Mouse (Mus musculus) forebrain, embryonic 11.5 days (tissue): Measurements from ENCODE around the gene Antxr2. TPM values are rescaled to one million over a fixed set of nuclear protein-coding genes. Genes with fewer than 3 reads are reported as not detected.

ENCODE experiments used
- ATAC-seq: fragments of 200-750 bp; cut with Nextera tagmentation; replicated peaks from 2 replicates; pipeline ENCODE4 v1.8.0; 2017; ENCODE audit warnings: moderate TSS enrichment; ENCODE audit not compliant: low FRiP score
- DNase-seq: peaks from one replicate; pipeline ENCODE4 v3.0.0-alpha.2; 2017; ENCODE audit warnings: low spot score
- H3K27ac ChIP-seq: fragments of 300-500 bp; sonication (generic); 2 replicates; pipeline ENCODE4 v1.5.1; 2014; ENCODE audit warnings: low read depth, low read length
- H3K27me3 ChIP-seq: fragments of 300-500 bp; sonication (generic); 2 replicates; pipeline ENCODE4 v1.6.1; 2014; ENCODE audit warnings: mild to moderate bottlenecking, low read length, mixed read lengths; ENCODE audit not compliant: control insufficient read depth, insufficient read depth
- H3K36me3 ChIP-seq: fragments of 300-500 bp; sonication (generic); 2 replicates; pipeline ENCODE4 v1.6.1; 2014; ENCODE audit warnings: mild to moderate bottlenecking, low read length, moderate library complexity, mixed read lengths; ENCODE audit not compliant: control insufficient read depth, insufficient read depth
- H3K4me1 ChIP-seq: fragments of 300-500 bp; sonication (generic); replicated peaks from 2 replicates; pipeline ENCODE4 v1.6.1; 2014; ENCODE audit warnings: low read length, mixed read lengths; ENCODE audit not compliant: control insufficient read depth, insufficient read depth
- H3K4me2 ChIP-seq: fragments of 300-500 bp; sonication (generic); 2 replicates; pipeline ENCODE4 v1.6.1; 2014; ENCODE audit warnings: low read depth, mild to moderate bottlenecking, low read length, moderate library complexity, mixed read lengths; ENCODE audit not compliant: severe bottlenecking
- H3K4me3 ChIP-seq: fragments of 300-500 bp; sonication (generic); 2 replicates; pipeline ENCODE4 v1.5.1; 2014; ENCODE audit warnings: low read depth, low read length
- H3K9ac ChIP-seq: fragments of 300-500 bp; sonication (generic); 2 replicates; pipeline ENCODE4 v1.6.1; 2014; ENCODE audit warnings: low read length
- H3K9me3 ChIP-seq: fragments of 300-500 bp; sonication (generic); 2 replicates; pipeline ENCODE4 v1.6.1; 2016; ENCODE audit warnings: low read length, mixed read lengths; ENCODE audit not compliant: control insufficient read depth
- WGBS: fragments of 180-500 bp; shearing (Covaris S2); extraction: QIAGEN DNeasy Blood & Tissue Kit; methylation state at CpG from one replicate; pipeline ENCODE4 v1.1.7; 2014; 5-methylcytosine and 5-hydroxymethylcytosine counted together
- polyA plus RNA-seq: library from polyadenylated mRNA; unstranded; fragments of >200 nt; fragmentation: Nextera tagmentation; extraction: Ambion mirVana; gene quantifications from 2 replicates; pipeline ENCODE4 v1.2.1, GENCODE M21; 2014

Gene Antxr2
- polyA plus RNA-seq, result 10.5 and 11.9 TPM in 2 replicates

GRCm38 (mm10) chr5:98030902-98031641 is at the start of gene Antxr2:
TSS of gene Antxr2 (minus strand) at chr5:98031043.
- Histone ChIP-seq H3K4me2 (peak within 1 kb of the TSS; percentile 78), H3K4me1 (no peaks in the 10 kb centered on the region; the same call in 1 of the 2 replicates), H3K9ac (peak within 1 kb of the TSS; percentile 90), H3K36me3 (no peaks in the 10 kb centered on the region), H3K9me3 (no peaks in the 10 kb centered on the region), H3K27me3 (no peaks in the 10 kb centered on the region), H3K27ac (peak within 1 kb of the TSS; percentile 76), H3K4me3 (peak within 1 kb of the TSS; percentile 79)
- 4% methylated on average over 58 of the region's 58 CpGs for WGBS
- peak; percentile 77 for ATAC-seq
- DNase-seq, result peak; percentile 81

GRCm38 (mm10) chr5:98076612-98077011 is 45.8 kb upstream of the Antxr2 start:
- H3K9me3 ChIP-seq, result no peaks in the 10 kb centered on the region
- no peak overlapping the region for H3K9ac ChIP-seq
- no peak overlapping the region for H3K4me2 ChIP-seq
- no peaks in the 10 kb centered on the region for H3K36me3 ChIP-seq
- no peak overlapping the region for H3K4me3 ChIP-seq
- no peaks in the 10 kb centered on the region for H3K27me3 ChIP-seq
- no peaks in the 10 kb centered on the region for H3K4me1 ChIP-seq
- 83% methylated on average over 3 of the region's 3 CpGs for WGBS
- no peak overlapping the region for H3K27ac ChIP-seq
- ATAC-seq (no peak), DNase-seq (no peak)

GRCm38 (mm10) chr5:98069191-98069590 is 38.3 kb upstream of the Antxr2 start:
- Histone ChIP-seq H3K27ac (no peak overlapping the region), H3K4me2 (no peak overlapping the region), H3K4me1 (no peaks in the 10 kb centered on the region), H3K4me3 (no peak overlapping the region), H3K36me3 (no peaks in the 10 kb centered on the region), H3K27me3 (no peaks in the 10 kb centered on the region), H3K9ac (no peak overlapping the region), H3K9me3 (no peaks in the 10 kb centered on the region)
- WGBS, result 73% methylated on average over 4 of the region's 4 CpGs
- ATAC-seq (no peak), DNase-seq (no peak)

DNA sequence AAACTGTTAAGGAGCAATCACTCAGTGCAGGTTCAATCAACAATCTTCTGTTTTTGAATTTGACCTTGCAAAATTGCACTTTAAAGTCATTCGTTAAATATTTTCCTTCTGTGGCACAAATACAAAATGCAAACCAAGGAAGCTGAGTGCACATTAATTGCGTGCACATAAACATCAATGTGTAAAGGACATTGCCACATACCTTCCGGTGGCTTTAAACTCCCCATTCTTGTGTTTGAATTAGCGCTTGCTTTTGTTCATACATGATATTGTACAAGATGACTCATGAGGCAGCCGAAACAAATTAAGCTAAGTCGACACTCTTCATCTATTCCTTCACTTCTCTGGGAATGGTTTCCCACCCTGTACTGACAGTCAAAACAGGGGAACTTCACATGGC is 24.4 kb upstream of the Antxr2 start:
- no peaks in the 10 kb centered on the region for H3K36me3 ChIP-seq
- ATAC-seq, result no peak
- DNase-seq, result no peak
- no peaks in the 10 kb centered on the region for H3K4me1 ChIP-seq
- no peaks in the 10 kb centered on the region for H3K27me3 ChIP-seq
- no peak overlapping the region for H3K27ac ChIP-seq
- H3K9me3 ChIP-seq, result no peaks in the 10 kb centered on the region
- no peak overlapping the region for H3K4me2 ChIP-seq
- 91% methylated on average over 6 of the region's 6 CpGs for WGBS
- H3K9ac ChIP-seq, result no peak overlapping the region
- no peak overlapping the region for H3K4me3 ChIP-seq

DNA sequence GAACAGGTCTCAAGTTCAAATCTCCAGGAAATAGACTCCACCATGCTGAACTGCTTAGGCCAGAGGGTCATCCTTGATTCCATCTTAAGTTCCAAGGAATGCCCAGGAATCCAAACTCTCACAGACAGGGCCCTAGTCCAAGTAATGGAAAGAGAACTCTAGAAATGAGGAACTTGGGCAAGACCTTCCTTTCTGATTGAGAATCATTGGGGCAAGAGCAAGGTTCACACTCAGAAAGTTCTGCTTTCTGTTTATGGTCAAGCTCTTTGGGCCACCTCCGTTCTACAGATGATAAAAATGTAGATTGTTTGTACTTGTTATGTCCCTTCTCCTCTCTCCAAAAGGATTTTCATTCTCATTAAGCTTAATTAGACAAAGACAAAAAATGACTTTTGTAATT is 24.0 kb upstream of the Antxr2 start:
- Histone ChIP-seq H3K4me1 (no peaks in the 10 kb centered on the region), H3K27me3 (no peaks in the 10 kb centered on the region), H3K9ac (no peak overlapping the region), H3K9me3 (no peaks in the 10 kb centered on the region), H3K27ac (no peak overlapping the region), H3K4me3 (no peak overlapping the region), H3K36me3 (no peaks in the 10 kb centered on the region), H3K4me2 (no peak overlapping the region)
- 80% methylated on average over 1 of the region's 1 CpGs for WGBS
- ATAC-seq, result no peak
- DNase-seq, result no peak

GRCm38 (mm10) chr5:98034928-98035327 is 4.1 kb upstream of the Antxr2 start:
- 83% methylated on average over 2 of the region's 2 CpGs for WGBS
- H3K27me3 ChIP-seq, result no peaks in the 10 kb centered on the region

GRCm38 (mm10) chr5:98034207-98034606 is 3.4 kb upstream of the Antxr2 start:
- Histone ChIP-seq H3K4me2 (no peak overlapping the region), H3K36me3 (no peaks in the 10 kb centered on the region), H3K4me3 (no peak overlapping the region), H3K4me1 (no peaks in the 10 kb centered on the region), H3K27me3 (no peaks in the 10 kb centered on the region), H3K27ac (no peak overlapping the region), H3K9ac (no peak overlapping the region), H3K9me3 (no peaks in the 10 kb centered on the region)
- ATAC-seq (no peak), DNase-seq (no peak)
- WGBS, result 70% methylated on average over 2 of the region's 2 CpGs

More at GRCm38 (mm10) chr5:98034928-98035327, 4.1 kb upstream of the Antxr2 start:
- Histone ChIP-seq H3K27ac (no peak overlapping the region), H3K36me3 (no peaks in the 10 kb centered on the region), H3K9ac (no peak overlapping the region), H3K4me1 (no peaks in the 10 kb centered on the region), H3K9me3 (no peaks in the 10 kb centered on the region), H3K4me3 (no peak overlapping the region), H3K4me2 (no peak overlapping the region)
- DNase-seq, result no peak
- ATAC-seq, result no peak

- no peaks in the 10 kb centered on the region for H3K9me3 ChIP-seq
- H3K4me2 ChIP-seq, result no peak overlapping the region
- H3K27me3 ChIP-seq, result no peaks in the 10 kb centered on the region
- H3K4me1 ChIP-seq, result no peaks in the 10 kb centered on the region; the same call in 1 of the 2 replicates
- H3K27ac ChIP-seq, result no peak overlapping the region
- no peak overlapping the region for H3K4me3 ChIP-seq
- no peaks in the 10 kb centered on the region for H3K36me3 ChIP-seq
- H3K9ac ChIP-seq, result no peak overlapping the region
- no peak for ATAC-seq
- 77% methylated on average over 7 of the region's 7 CpGs for WGBS
- DNase-seq, result no peak
Observed at GRCm38 (mm10) chr5:98032803-98033420, 2.1 kb upstream of the Antxr2 start.
